Mouse (Mus musculus) granulocyte monocyte progenitor cell, adult 5-6 weeks (primary cell): ENCODE data around the gene Helq. TPM values are rescaled to one million over a fixed set of nuclear protein-coding genes. Genes with fewer than 3 reads are reported as not detected.

Experiments used
- total RNA-seq, 2 experiments: library from RNA; stranded (forward) in 1 of 2; stranded (reverse) in 1 of 2; fragments of 200-712, 200-1000 nt in 1 of 2; fragments of >200 nt in 1 of 2; fragmentation: Nextera tagmentation in 1 of 2; gene quantifications; 2 replicates each; pipeline ENCODE4 v1.2.3; 2014 to 2017

Gene Helq
- total RNA-seq, 2 experiments from 2014 or later, result 19.6 to 30.6 TPM

Other genes starting within 250 kb of the Helq start
- gene Plac8, start 226.4 kb downstream of the Helq start, total RNA-seq (2014; fragmentation: Nextera tagmentation), result 5,016 and 5,973 TPM in 2 replicates
- 4,049 and 4,633 TPM in 2 replicates for gene Plac8, start 226.4 kb downstream of the Helq start, total RNA-seq (2017)
- gene Coq2, start 123.5 kb downstream of the Helq start, total RNA-seq (2014; fragmentation: Nextera tagmentation), result 59.5 and 65.8 TPM in 2 replicates
- gene Coq2, start 123.5 kb downstream of the Helq start, total RNA-seq (2017), result 41.8 and 47.5 TPM in 2 replicates
- gene Hpse, start 78.9 kb downstream of the Helq start, total RNA-seq (2014; fragmentation: Nextera tagmentation), result 23.0 and 26.6 TPM in 2 replicates
- gene Hpse, start 78.9 kb downstream of the Helq start, total RNA-seq (2017), result 27.7 and 30.3 TPM in 2 replicates
- gene Mrps18c, start within 50 bp of the Helq start, total RNA-seq (2014; fragmentation: Nextera tagmentation), result 132 and 145 TPM in 2 replicates
- gene Mrps18c, start within 50 bp of the Helq start, total RNA-seq (2017), result 175 and 205 TPM in 2 replicates
- gene Abraxas1, start 22.4 kb upstream of the Helq start, total RNA-seq (2014; fragmentation: Nextera tagmentation), result 30.5 and 39.9 TPM in 2 replicates
- 28.8 and 33.0 TPM in 2 replicates for gene Abraxas1, start 22.4 kb upstream of the Helq start, total RNA-seq (2017)
- gene Gpat3, start 47.1 kb upstream of the Helq start, total RNA-seq (2014; fragmentation: Nextera tagmentation), result 0.38 TPM in 1 of 2 replicates, not detected in the other
- gene Gpat3, start 47.1 kb upstream of the Helq start, total RNA-seq (2017), result not detected in 2 replicates